Mouse (Mus musculus) adrenal gland, postnatal 25 days (tissue): ENCODE data around the gene Klhdc1. TPM values are rescaled to one million over a fixed set of nuclear protein-coding genes. Genes with fewer than 3 reads are reported as not detected.

Experiments
- DNase-seq: peaks from one replicate; pipeline ENCODE4 v3.0.0; 2021; ENCODE audit warnings: mixed read lengths
- total RNA-seq: library from RNA; stranded (reverse); gene quantifications from 2 replicates; pipeline ENCODE4 v1.2.3, GENCODE M21; 2021

The Klhdc1 gene
- total RNA-seq, 1 experiment from 2014 or later = 10.6 TPM

GRCm38 (mm10) chr12:69296511-69297410, 55.8 kb downstream of the Klhdc1 start, which contains the start of gene Klhdc2:
Gene Klhdc2, plus strand, starts transcription at chr12:69296681.
- peak; percentile 86 for DNase-seq

- no peak for DNase-seq
Observed at GRCm38 (mm10) chr12:69297411-69298150, 56.6 kb downstream of the Klhdc1 start.

DNA sequence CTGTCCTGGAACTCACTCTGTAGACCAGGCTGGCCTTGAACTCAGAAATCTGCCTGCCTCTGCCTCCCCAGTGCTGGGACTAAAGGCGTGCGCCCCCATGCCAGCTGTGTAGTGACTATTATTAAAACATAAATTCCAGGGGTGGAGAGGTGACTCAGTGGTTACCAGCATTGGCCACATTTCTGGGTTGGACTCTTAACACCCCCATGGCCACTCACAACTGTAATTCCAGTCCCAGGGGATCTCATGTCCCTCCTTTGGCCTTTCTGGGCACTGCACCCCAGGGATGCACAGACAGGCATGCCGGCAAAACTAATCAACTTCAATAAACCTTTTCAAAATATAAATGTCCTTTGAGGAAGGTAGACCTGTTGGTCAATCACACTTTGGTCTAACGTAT, 57.3 kb downstream of the Klhdc1 start:
- no peak for DNase-seq

- peak; percentile 57 for DNase-seq
Observed at GRCm38 (mm10) chr12:69299231-69299630, 58.3 kb downstream of the Klhdc1 start.

DNA sequence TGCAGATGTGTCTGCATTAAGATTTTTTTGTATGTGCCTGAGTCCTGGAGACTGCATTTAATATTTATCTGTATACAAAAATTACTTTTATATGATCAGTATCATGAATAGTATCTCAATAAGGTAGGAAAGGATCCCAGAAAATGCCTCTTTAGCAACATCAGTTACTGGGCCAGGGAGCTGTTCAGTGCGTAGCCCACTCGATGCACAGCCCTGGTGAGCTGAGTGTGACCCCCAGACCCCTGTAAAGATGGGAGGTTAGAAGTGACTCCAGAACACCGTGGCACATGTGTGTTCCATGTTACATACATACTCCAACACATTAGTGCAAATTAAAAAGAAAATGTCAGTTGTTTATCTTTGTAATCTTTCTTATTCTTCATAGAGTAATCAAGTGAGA, 58.9 kb downstream of the Klhdc1 start:
- DNase-seq = no peak

DNA sequence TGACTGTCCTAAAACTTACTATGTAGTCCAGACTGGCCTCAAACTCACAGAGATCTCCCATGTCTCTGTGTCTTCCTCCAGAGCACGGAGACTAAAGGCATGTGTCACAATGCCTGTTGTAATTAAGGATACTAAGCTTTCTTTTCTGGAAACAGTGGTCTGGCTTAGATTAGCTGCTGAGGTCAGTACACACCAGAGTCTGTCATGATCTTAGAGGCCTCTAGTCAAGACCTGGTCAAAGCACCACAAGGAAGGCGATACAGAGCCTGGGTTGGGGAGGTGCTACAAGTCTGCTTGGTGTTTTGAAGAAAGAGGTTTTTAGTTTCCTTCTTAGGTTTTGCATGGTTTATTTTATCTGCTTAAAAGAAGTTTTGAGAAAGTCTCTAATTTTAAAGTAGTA, 59.4 kb downstream of the Klhdc1 start:
- DNase-seq = no peak

GRCm38 (mm10) chr12:69302171-69302570, 61.2 kb downstream of the Klhdc1 start:
- no peak for DNase-seq

GRCm38 (mm10) chr12:69304051-69304450, 63.1 kb downstream of the Klhdc1 start:
- DNase-seq = no peak

DNA sequence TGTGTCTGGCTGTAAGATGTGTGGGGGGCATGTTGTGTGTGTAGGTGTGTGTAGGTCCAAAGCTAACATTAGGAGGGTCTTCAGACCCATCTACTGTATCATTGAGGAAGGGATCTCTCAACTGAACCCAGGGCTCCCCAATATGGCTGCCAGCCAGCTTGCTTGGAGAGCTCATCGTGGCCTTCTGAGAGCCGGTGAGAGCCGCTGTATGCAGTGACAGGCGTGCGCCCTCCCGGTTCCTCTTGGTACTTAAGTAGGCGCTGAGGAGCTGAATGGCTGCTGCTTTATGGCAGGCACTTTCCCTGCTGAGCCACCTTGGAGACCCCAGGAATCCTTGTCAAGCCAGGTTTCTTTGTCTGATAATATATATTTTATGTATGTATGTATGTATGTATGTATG, 65.4 kb downstream of the Klhdc1 start:
- no peak for DNase-seq

- DNase-seq = no peak
Observed at GRCm38 (mm10) chr12:69309659-69310058, 68.7 kb downstream of the Klhdc1 start.

DNA sequence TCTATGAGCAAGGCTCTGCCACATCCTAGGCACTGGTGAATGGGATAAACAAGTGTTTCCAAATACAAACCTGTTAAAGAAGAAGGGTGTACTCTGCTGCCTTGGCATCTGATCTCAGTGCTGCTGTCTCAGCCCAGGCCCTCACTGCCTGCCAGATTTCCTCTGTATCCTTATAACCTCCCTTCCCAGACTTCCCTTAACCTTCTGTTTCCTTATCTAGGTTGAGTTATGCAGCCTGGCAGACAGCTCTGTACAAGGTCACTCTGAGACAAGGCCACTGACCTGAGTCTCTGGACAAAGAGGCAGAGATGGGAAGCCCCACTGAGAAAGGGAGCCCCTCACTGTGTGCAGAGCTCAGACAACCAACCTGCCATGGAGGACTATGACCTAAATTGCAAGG, 77.5 kb downstream of the Klhdc1 start:
- no peak for DNase-seq

DNA sequence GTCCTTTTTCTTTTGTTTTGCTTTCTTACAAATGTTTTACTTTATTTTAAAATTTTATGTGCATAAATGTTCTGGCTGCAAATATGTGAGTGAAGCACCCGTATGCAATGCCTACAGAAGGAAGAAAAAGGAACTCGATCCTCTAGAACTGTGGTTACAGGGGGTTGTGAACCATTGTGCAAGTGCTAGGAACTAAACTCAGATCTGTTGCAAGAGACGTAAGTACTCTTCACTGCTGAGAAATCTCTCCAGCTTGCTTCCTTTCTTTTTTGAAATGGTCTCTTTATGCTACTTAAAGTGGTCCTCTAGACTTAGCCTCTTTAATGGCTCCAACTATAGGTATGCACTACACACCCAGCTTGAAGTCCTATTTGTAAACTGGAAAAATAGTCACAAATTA, 90.2 kb downstream of the Klhdc1 start:
- no peak for DNase-seq

- no peak for DNase-seq
Observed at GRCm38 (mm10) chr12:69332147-69332546, 91.2 kb downstream of the Klhdc1 start.

DNA sequence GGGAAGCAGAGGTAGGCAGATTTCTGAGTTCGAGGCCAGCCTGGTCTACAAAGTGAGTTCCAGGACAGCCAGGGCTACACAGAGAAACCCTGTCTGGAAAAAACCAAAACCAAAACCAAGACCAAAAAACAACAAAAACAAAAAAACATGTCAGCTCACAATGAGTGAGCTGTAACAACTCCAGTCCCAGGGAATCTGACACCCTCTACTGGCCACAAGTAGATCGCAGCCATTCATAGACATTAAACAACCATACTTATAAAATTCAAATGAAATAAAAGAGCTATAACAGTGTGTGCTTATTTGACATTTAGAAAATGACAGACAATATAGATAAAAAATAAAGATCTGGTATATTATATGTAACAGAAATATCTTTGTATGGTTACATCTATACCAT, 92.6 kb downstream of the Klhdc1 start:
- DNase-seq = peak; percentile 7

Other genes with a start within 250 kb of the Klhdc1 start
- 1,073 and 1,362 TPM in 2 replicates for gene Rps29, start 82.0 kb upstream of the Klhdc1 start, total RNA-seq
- 0.85 TPM in 1 of 2 replicates, not detected in the other for gene Lrr1, start 72.4 kb upstream of the Klhdc1 start, total RNA-seq
- gene Rpl36al, start 57.1 kb upstream of the Klhdc1 start, total RNA-seq = 574 and 660 TPM in 2 replicates
- gene Mgat2, start 57.0 kb upstream of the Klhdc1 start, total RNA-seq = 48.4 and 54.3 TPM in 2 replicates
- gene Gm49383, start 44.1 kb upstream of the Klhdc1 start, total RNA-seq = 6.6 and 6.8 TPM in 2 replicates
- 0.95 and 2.0 TPM in 2 replicates for gene Dnaaf2, start 42.7 kb upstream of the Klhdc1 start, total RNA-seq
- 5.4 and 6.9 TPM in 2 replicates for gene Gm49384, start 36.9 kb upstream of the Klhdc1 start, total RNA-seq
- 5.7 and 5.8 TPM in 2 replicates for gene Pole2, start 13.0 kb upstream of the Klhdc1 start, total RNA-seq
- gene Klhdc2, start 55.5 kb downstream of the Klhdc1 start, total RNA-seq = 54.6 and 65.0 TPM in 2 replicates
- gene Nemf, start 116.0 kb downstream of the Klhdc1 start, total RNA-seq = 41.7 and 47.0 TPM in 2 replicates
- 112 and 118 TPM in 2 replicates for gene Arf6, start 131.0 kb downstream of the Klhdc1 start, total RNA-seq
- gene Gm9887, start 131.3 kb downstream of the Klhdc1 start, total RNA-seq = 1.5 TPM in 1 of 2 replicates, not detected in the other